Mouse (Mus musculus): Measurements from ENCODE around the gene Phf1.

Phf1 gene

DNA sequence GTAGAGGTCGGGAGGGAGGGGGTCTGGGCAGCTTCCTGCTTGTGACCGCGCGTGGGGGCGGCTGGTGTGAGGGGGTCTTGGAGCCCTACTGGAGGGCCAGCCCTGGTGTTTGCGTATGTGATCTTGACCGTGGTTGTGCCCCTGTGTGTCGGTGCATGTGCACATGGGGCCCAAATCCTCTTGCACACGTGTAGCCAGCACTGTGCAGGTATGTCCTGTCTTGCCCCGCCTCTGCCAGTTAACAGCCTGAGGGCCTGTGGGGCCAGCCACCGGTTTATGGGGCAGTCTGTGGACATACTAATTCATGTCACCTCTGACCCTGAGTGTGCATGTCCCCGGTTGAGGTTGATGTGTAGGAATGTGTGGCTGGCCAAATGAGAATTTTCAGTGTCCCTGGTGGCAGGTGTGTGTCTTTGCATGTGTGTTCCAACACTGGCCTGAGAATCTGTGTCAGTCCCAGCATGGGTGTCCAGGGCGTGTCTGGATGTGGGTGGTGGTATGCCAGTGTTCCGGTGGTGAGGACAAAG is 16.3 kb downstream of the Phf1 start:
- in situ Hi-C loops (cut with MboI; ENCODE audit: unreplicated experiment in 2 of 2): no loop called here

DNA sequence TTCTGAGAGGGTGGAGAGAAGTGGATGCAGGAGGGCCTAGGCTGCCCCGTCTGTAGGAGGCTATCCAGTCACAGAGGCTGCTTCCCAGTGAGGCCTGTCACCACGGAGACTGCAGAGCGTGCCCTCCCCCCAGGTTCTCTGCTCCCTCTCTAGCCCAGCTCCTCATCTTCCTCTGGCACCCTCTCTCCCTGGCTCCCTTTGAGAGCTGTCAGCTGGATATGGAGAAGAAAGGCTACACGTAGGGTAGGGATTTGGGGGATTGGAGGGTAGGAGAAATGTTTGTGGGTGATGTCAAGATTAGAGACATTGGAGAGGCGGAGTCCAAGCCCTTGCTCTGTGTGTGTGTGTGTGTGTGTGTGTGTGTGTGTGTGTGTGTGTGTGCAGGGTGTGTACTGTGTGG is 17.0 kb downstream of the Phf1 start:
- in situ Hi-C loops (cut with MboI; ENCODE audit: unreplicated experiment in 2 of 2): no loop called here

DNA sequence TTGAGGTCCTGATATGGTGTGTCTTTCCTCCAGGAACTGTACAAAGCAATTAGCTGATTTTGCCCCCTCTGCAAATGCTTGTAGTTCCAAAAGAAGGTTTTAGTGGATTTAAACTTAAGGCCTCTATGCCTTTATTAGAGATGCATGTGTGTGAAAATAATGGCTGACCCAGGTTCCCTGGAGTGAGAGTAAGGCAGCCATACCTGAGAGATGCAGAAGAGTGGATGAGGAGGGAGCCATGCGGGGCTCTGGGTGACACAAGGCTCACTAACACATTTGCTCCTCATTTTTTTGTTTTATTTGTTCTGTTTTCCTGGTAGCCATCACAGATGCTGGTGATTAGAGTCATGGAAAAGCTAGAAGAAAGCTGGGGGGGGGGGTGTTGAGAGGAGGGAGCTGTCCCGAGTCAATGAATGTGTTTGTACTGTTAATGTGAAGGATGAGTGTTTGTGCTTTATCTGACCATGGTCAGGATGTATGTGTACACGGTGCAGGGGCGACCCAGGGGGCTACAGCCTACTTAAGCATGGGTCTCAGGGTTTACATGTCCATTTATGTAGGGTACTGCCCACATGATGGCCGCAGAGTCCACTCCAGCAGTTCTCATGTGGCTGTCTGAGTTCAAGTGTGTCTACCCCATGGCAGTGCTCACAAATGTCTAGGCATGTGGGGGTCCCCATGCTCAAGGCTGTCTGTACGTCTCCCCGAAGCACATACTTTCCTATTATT is 17.9 kb downstream of the Phf1 start:
- in situ Hi-C loops (cut with MboI; ENCODE audit: unreplicated experiment in 2 of 2): no loop called here

DNA sequence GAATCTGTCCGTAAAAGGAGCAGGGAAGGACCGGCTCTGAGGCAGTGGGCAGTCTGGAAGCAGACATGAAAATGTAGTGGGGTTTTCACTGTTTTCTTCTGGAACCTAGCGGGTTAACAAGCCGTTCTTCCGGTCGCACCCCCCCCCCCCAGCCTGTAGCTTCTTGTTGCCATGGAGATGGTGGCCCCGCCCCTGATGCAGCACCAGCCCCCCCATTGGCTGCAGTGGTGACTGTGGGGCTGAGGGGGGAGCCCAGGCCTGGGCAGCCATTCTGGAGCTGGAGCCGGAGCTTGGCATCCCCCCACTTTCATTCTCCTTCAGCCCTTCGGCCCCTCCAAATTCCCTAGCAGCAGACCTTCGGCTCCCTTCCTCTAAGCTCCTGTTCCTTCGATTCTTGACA is 18.6 kb downstream of the Phf1 start:
- in situ Hi-C loops (cut with MboI; ENCODE audit: unreplicated experiment in 2 of 2): no loop called here

DNA sequence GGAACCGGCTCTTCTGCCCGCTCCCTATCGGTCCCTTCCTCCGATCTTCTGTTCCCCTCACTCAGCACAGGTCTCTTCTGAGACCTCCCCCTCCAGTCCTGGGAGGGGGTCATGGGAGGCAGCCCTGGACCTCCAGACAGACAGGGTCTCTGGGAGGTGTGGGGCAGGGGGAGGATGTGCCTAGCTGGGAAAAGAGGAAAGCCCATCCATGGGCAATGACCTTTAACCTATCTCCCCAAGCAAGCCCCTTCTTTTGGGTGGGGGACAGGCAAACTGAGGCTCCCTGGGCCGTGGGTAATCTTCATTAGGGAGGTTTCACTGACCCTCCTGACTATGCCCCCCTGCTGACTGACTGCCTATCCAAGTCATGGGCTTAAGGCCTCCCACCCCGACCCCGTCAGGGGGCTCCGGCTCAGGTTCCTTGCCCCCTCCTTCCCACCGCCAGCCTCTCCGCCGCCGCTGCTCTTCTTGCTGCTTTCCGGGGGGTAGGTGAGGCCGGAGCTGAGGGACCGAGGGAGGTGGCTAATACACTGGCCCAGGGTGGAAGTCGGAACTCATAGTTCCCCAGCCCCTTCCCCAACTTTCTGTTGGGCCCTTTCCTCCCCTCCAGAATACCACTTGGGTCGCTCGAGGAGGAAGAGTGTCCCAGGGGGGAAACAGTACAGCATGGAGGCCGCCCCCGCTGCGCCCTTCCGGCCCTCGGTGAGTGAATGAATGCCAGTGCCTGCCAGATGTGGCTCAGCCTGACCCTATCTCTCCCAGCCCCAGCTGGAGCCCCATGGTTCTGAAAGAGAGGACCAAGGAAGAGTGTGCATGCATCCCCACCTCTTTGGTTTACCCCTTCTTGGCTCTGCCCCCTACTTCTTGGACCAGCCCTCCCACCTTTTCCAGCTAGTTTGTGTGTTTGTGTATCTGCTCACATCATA is 19.4 kb downstream of the Phf1 start:
- in situ Hi-C loops (cut with MboI; ENCODE audit: unreplicated experiment in 2 of 2): no loop called here

DNA sequence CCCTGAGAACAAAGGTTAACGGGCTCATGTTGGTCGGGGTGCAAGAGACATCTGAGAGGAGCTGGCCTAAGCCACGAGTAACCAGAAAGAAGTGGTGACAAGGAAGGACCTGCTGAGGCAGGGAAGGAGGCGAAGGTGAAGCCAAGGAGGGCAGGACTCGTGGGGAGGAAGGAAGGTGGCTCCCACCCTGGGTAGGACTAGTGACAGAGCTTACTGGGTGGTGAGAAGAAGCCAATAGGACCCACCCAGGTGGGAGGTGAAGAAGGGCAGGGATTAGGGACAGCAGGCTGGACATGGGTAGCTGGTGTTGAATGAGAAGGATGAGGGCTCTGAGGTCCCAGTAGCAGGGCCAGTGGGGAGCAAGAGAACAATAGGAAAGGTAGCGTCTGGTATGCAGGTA is 20.3 kb downstream of the Phf1 start:
- in situ Hi-C loops (cut with MboI; ENCODE audit: unreplicated experiment in 2 of 2): no loop called here

DNA sequence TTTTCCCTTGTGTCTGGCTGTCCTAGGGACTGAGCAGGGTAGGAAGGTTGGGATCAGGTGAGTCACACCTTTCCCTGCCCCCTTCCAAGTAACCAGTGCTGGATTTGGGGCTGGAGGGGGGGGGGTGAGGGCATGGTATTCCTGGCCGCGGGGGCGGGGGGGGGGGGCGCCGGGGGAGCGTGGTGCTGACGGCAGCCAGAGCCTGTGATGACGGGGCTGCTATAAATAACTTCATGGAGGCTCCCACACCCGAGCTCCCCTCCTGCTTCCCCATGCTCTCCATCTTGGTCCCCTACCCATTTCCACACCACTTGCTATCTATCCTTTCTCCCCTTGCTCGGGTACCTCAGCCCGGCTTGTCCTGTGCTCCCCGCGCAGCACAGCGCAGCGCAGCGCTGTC is 20.9 kb downstream of the Phf1 start:
- in situ Hi-C loops (cut with MboI; ENCODE audit: unreplicated experiment in 2 of 2): no loop called here

DNA sequence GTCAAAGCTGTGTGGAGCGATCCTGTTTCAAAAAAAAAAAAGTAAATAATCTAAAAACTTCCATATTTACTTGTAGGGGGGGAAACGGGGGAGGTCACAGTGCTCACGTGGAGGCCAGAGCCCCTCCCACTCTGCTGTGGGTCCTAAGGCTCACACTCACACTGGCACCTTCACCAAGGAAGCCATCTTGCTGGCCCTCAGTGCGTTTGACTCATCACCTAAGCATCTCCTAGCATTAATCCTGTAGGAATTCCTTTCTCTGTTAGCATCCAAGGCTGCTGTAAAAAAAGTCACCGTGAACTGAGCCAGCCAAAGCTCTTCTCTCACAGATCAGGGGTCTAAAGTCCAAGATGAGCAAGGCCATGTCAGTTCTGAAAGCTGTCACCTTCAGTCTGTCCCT is 23.5 kb downstream of the Phf1 start:
- in situ Hi-C loops (cut with MboI; ENCODE audit: unreplicated experiment in 2 of 2): no loop called here

DNA sequence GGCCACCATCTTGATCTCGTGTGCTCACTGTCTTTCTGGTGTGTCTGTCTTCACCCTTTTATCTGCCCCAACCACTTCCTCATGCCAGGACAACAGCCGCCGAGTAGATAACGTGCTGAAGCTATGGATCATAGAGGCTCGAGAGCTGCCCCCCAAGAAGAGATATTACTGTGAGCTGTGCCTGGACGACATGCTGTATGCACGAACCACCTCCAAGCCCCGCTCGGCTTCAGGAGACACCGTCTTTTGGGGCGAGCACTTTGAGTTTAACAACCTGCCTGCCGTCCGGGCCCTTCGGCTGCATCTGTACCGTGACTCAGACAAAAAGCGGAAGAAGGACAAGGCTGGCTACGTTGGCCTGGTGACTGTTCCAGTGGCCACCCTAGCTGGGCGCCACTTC is 24.0 kb downstream of the Phf1 start:
- in situ Hi-C loops (cut with MboI; ENCODE audit: unreplicated experiment in 2 of 2): no loop called here

DNA sequence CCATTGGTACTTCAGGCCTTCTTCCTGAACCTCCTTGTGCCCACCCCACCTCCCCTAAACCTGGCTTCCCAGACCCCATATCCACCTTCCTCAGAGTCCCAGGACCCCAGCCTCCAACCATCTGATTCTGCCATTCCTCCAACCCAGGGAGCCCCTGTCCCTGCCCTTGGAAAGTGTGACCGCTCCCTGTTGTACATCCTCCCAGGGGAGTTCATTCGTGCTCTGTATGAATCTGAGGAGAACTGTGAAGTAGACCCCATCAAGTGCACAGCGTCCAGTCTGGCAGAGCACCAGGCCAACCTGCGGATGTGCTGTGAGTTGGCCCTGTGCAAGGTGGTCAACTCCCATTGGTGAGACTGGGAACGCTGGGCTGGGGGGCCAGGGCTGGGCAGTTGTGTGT is 25.0 kb downstream of the Phf1 start:
- in situ Hi-C loops (cut with MboI; ENCODE audit: unreplicated experiment in 2 of 2): no loop called here

DNA sequence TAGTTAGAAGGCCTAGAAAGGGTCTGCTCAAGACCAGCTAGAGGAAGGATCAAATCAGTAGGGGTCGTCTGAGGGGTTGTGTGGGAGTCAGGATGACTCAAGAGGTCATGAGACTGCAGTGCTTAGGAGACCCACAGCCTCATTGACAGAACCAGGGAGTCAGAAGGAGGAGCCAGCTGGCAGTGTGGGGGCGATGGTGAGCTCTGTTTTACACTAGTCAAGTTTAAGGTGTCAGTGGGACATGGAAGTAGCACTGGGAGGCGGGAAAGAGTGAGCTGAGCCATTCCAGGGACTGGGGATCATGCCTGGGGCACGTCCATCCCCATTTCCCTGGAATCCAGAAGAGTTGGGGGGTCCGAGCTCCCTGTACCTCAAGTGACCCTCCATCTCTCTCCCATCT is 26.0 kb downstream of the Phf1 start:
- in situ Hi-C loops (cut with MboI; ENCODE audit: unreplicated experiment in 2 of 2): no loop called here

DNA sequence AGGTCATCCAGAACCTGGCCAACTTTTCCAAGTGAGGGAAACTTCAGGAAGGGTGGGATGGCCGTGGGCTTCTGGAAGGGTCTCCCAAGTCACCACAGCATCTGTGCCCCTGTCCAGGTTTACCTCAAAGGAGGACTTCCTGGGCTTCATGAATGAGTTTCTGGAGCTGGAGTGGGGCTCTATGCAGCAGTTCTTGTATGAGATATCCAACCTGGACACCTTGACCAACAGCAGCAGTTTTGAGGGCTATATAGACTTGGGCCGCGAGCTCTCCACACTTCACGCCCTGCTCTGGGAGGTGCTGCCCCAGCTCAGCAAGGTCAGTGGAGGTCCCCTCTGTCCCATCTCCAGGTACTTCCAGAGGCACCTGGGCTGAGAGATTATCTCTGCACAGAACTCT is 27.0 kb downstream of the Phf1 start:
- in situ Hi-C loops (cut with MboI; ENCODE audit: unreplicated experiment in 2 of 2): no loop called here

DNA sequence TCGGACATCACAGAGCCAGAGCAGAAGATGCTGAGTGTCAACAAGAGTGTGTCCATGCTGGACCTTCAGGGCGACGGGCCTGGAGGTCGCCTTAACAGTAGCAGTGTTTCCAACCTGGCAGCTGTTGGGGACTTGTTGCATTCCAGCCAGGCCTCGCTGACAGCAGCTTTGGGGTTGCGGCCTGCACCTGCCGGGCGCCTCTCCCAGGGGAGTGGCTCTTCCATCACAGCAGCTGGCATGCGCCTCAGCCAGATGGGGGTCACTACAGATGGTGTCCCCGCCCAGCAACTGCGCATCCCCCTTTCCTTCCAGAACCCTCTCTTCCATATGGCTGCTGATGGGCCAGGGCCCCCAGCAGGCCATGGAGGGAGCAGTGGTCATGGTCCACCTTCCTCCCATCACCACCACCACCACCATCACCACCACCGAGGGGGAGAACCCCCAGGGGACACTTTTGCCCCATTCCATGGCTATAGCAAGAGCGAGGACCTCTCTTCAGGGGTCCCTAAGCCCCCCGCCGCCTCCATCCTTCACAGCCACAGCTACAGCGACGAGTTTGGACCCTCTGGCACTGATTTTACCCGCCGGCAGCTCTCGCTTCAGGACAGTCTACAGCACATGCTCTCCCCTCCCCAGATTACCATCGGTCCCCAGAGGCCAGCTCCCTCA is 28.9 kb downstream of the Phf1 start:
- in situ Hi-C loops (cut with MboI; ENCODE audit: unreplicated experiment in 2 of 2): no loop called here

DNA sequence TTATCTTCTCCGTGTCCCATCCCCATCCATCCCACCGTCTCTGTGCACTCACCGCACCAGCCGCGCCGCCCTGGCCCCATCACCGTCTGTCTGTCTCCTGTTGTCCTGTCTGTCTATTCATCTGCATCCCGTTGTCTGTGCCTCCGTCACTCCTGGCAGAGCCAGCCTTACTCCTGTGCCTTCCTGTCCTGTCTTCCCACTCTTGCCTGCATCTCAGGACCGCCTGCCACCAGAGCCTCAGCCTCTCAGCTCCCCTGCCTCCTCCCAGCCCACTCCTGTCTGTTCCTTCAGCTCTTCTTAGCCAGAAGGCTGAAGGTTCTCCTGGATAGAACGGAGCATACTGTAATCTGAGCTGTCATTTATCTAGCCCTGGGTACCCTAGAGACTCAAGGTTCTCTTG is 34.1 kb downstream of the Phf1 start:
- in situ Hi-C loops (cut with MboI; ENCODE audit: unreplicated experiment in 2 of 2): no loop called here

DNA sequence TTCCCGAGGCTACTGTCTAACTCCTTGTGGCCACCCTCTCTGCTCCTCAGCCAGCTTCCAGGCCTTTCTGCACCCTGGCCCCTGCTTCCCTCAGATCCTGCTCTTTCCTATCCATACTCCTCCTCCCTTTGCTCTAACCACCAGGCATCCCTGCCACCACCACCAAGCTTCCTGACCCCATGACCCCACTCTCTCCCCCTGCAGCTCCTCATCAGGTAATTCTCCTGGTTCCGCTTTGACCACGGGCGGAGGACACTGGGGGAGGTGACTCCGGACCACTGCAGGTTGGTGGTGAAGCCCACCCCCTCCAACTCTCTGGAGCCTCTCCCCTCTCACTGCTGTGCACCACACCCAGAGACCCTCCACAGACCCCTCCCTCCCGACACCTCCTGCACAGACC is 34.6 kb downstream of the Phf1 start:
- in situ Hi-C loops (cut with MboI; ENCODE audit: unreplicated experiment in 2 of 2): no loop called here

DNA sequence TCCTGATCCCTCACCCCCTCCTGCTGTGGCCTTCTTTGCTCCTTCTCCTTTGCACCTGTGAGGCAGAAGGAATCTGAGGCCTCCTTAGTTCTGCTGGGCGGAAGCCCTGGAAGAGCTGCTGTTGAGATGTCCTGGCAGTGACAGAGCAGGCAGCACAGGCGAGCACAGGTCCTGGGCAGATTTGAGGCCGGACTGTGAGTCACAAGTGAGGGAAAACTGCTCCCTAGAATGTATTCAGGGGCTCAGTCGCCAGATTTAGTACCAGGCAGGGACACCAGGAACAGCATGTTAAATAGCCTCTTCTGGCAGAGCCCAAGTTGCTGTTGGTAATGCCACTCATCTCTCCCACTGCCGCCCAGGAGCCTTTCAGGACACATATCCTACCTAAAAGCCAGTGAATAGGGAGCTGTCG is 35.4 kb downstream of the Phf1 start:
- in situ Hi-C loops (cut with MboI; ENCODE audit: unreplicated experiment in 2 of 2): no loop called here

DNA sequence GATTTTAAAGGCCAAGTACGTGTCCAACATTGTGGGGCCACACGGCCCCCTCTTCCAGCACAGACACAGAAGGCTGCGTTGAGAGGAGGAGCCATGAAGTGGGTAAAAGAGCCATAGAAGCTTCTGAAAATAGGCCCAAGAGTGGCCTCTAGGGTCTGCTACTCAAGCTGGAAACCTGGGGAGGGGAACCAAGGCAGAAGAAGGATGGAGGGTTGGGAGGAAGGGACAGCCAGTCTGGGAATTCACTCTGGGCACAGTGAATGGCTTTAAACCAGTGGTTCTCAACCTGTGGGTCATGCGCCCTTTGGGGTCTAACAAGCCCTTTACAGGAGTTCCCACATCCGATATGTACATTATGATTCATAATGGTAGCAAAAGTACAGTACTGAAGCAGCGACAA is 36.4 kb downstream of the Phf1 start:
- in situ Hi-C loops (cut with MboI; ENCODE audit: unreplicated experiment in 2 of 2): no loop called here

DNA sequence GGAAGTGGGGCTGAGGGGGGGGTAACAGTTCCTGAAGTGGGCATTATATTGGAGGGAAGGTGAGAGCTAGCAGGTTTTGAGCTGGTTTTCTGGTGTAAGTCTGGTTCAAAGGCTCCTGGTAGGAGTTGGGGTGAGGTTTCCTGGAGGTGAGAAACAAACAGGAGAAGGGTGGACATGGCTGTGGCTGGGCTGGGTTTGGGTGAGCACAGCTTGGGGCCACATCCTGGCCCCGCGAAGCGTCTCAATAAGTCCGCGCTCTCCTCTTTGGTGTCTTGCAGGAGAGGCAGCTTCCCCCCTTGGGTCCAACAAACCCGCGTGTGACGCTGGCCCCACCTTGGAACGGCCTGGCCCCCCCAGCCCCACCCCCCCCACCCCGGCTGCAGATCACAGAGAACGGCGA is 37.4 kb downstream of the Phf1 start:
- in situ Hi-C loops (cut with MboI; ENCODE audit: unreplicated experiment in 2 of 2): no loop called here

DNA sequence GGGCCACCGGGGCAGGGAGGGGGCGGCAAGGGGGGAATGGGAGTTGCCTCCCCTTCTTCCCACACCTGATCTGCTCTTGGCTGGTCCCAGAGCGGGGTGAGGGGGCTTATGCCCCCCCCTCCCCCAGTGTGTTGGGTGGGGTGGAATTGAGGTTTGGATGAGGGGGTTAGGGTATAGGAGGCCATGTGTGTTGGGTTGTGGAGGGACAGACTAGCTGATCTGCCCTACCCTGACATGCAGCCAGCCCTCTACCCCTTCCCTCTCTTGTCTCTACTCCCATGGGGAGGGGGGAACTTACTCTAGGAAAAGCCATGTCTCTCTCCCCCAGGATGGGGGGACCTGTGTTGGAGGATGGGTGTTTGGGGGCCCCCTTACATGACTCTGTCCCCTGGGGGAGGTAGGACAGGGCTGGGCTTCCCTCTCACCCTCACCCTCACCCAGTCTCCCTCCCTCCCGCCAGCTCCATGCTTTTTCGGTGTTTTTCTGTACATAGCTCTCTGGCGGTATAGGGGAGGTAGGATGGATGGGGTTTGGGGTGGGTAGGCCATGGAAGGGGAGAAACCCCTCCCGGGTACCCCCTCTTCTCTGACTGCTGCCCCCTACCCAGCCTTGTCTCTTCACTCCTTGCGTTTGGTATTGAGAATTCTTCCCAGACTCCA is 38.5 kb downstream of the Phf1 start:
- in situ Hi-C loops (cut with MboI; ENCODE audit: unreplicated experiment in 2 of 2): no loop called here

DNA sequence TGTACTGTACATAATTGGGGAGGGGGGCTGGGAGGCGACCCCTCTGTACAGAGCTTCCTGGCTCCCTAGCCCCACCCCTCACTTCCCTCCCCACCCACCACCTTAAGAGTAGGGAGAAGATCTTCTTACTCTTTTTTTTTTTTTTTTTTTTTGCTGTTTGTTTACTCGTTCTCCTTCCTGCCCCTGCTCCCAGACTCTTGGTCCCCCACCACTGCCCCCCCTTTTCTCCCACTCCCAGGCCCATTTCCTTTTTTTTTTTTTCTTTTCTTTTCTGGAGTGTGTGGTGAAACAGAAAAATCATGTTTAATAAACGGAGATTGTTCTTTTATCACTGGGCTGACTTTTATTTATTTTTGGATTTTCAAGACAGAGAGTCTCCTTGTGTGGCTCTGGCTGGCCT is 39.3 kb downstream of the Phf1 start:
- in situ Hi-C loops (cut with MboI; ENCODE audit: unreplicated experiment in 2 of 2): no loop called here
